Mouse (Mus musculus) layer of hippocampus, postnatal 10 days (tissue): ENCODE results near the gene 1700017B05Rik. TPM values are rescaled to one million over a fixed set of nuclear protein-coding genes. Genes with fewer than 3 reads are reported as not detected.

ENCODE experiments used
- DNase-seq, 2 experiments: peaks; one replicate each; pipeline ENCODE4 v3.0.0; 2021; ENCODE audit warnings: low spot score in 2 of 2
- total RNA-seq, 2 experiments: library from RNA; stranded (reverse); gene quantifications; 2 replicates each; pipeline ENCODE4 v1.2.3; 2021

1700017B05Rik gene
- total RNA-seq, 2 experiments from 2014 or later = 22.5 to 26.7 TPM

DNA sequence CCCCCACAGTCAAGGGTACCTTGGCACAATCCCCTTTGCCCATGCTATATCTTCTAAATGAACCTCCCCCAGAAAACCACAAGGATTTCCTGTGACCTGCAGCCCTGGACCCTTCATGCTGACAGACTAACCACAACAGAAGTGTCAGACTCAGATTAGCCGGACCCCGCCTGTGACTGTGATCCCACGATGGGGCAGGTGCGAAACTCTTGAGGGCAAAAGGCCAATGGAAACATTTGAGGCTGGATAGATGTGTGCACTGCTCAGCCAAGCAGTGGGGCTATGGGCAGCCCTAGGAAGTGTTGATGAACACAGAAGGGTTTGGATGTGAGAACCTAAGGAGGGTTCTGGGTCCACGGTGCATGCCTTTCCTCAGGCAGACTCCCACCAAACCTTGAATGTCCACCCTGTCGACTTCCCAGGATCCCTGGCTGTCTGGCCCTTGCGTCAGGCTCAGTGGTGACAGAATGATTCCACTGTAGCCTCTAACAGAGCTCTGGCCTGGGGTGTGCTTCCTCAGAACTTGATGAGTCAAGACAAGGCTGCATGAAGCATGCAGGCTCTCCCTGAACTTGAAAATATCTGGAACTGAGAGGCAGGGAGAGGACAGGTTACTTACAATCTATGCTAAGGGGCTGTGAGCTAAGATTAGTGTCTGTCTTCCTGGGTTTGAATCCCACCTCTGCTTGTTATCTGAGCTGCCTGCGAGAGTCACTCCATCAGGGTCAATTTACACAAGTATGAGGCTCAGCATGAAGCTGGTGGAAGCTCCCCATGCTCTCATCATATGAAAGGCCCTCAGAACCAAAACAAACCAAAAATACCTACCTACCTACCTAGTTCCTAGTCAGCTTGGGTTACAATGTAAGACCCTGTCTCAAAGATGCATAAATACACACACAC lies 10.7 kb upstream of the 1700017B05Rik start:
- peak in 1 of 2 experiments; percentile 4 for DNase-seq

DNA sequence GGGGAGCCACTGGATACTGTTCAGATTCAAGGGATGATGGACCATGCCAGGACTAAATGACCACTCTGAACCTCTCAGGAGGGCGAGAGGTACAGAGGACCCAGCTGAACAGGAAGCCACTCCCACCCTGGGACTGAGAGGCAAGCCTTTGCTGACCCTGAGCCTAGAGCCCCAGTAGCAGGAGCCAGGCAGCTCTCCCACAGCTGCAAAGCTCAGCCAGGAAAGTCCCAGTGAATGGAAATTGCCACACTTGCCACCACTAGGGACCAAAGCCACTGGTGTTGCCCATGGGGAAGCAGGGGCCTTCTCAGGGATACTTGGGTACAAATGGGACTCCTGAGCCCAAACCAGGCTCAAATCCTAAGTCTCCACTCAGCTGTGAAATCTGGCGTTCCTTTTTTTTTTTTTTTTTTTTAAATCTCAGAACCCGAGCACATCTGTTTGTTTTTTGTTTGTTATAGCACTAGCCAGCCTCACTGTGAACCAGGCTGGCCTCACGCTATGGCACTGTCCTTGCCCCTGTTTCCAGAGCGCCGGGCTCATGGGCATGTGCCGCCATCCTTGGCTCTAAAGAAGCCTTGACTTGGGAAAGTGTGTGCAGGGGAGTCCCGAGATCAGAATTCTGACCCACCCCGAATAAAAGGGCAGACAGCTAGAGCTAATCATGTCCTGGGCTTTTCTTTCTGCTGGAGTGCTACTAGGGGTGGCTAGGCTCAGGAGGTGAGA lies 9.6 kb upstream of the 1700017B05Rik start:
- peak in 1 of 2 experiments; percentile 7 for DNase-seq

DNA sequence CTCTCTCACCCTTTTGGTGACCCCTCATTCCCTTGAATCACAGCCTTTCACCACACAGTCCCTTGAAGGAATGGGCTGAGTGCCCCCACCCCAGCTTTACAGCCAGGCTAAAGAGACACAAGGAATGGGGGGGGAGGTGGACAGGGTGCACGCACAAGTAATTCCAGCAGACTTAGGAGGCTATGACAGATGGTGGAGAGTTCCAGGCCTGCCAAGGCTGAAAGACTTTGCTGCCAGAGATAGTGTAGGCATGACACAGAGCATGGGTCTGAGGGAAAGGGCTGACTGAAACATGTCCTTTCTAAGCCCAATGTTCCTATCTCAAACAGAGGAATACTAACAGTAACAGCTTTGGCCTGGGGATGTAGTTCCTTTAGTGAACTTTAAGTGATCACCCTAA lies 8.7 kb upstream of the 1700017B05Rik start:
- peak in 1 of 2 experiments; percentile 13 for DNase-seq

DNA sequence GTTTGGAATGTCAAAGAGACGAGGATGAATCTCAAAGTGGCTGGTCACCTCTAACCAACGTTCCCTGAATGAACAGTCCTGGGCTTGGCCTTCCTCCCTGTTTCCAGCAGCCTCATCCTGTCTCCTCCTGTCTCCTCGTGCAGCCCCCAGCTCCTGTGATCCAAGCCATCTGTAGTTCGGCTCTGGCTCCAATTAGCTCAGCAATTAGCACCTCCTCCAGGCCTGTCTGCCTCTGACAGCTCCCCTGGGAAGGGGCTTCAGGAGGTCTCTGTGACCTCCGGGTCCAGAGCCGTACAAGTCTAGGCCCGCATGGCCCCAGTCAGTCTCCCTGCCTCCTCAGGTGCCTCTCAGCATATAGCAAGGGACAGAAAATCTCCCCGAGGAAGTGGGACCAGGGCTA lies 8.0 kb upstream of the 1700017B05Rik start:
- DNase-seq = peak; percentile 49 to 63

DNA sequence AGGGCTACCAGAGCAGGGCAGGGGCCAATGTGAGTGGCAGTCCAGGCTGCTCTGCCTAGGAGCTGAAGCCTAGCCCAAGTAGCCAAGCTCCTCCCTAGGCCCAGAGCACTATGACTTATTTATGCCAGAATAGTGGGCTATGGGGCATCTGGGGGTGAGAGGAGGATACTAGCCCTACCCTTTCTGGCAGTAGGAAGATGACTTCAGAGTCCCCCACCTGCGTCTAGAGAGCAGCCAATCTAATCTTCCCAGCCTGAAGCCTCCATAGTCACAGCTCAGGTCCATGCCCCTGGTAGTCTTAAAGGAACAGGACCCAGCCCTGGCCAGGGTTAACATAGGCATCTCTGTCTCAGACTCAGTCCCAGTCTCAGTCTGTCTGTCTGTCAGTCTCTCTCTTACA lies 7.0 kb upstream of the 1700017B05Rik start:
- DNase-seq = no peak

DNA sequence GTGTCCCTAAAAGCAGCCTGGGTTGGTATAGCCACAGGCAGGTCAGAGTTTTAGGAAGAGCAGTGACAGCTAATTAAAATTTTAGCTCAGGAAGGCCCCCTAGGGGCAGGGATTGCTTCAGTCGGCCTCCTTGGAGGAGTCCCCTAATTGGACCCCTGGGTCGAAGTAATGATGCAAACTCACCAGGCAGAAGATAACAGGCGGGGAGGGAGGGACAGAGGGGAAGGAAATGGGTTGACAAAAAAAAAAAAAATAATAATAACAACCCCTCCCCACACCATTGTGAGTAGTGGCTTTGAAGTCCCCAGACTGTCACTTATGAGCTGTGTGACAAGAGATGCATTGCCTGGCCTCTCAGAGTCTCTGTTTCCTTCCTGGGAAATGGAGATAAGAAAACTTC lies 6.2 kb upstream of the 1700017B05Rik start:
- DNase-seq = no peak

DNA sequence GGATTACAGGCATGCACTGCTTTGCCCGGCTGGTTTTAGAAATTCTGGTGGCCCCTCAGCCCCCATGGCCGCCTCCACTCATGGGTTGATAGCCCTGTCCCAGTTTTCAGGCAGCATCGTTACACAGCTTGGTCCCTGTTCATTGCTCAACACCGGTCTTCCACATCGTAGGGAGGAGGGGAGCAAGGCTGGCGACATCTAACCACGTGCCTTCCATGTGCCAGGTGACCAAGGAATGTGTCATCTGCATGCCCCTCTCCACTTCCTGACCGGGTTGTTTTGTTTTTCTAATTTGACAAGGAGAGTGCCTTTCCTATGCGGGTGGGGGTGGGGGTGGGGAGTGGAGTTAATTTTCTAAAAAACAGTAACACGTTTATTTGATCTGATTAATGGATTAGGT lies 5.7 kb upstream of the 1700017B05Rik start:
- no peak for DNase-seq

DNA sequence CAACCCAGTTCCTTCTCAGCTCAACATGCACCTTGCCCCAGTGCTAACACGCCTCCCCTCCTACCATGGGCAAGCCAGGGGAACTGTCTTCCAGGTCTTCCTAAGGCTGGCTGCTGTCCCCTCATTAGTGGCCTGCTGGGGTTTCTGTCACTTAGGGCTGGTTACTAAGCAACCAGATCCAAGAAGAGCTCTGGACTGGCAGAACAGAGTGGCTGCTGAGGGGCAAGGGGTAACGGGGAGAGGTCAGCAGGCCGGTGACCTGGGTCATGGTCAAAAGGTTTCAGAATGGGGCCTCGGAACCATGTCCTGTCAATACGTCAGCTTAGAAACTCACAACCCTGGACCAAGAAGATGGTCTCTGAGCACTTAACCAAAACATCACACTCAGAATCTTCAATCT lies 5.0 kb upstream of the 1700017B05Rik start:
- no peak for DNase-seq

DNA sequence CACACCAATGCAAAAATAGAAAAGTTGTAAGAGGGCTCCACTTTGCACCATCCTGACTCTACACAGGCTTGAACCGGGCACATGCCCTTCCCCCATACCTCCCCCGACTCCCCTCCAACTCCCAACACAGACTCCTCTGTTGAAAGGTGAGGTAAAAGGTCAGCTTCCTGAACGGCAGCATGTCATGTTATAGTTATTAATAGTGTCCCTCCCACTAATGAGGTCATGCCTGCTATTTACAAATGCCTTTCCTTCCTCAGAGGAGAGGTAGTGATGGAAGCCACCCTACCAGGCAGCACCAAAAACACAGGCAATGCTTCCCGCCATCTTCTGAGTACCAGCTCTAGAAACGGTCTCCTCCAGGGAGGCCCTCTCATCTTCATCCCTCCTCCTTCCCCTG lies 2.7 kb upstream of the 1700017B05Rik start:
- DNase-seq = no peak

DNA sequence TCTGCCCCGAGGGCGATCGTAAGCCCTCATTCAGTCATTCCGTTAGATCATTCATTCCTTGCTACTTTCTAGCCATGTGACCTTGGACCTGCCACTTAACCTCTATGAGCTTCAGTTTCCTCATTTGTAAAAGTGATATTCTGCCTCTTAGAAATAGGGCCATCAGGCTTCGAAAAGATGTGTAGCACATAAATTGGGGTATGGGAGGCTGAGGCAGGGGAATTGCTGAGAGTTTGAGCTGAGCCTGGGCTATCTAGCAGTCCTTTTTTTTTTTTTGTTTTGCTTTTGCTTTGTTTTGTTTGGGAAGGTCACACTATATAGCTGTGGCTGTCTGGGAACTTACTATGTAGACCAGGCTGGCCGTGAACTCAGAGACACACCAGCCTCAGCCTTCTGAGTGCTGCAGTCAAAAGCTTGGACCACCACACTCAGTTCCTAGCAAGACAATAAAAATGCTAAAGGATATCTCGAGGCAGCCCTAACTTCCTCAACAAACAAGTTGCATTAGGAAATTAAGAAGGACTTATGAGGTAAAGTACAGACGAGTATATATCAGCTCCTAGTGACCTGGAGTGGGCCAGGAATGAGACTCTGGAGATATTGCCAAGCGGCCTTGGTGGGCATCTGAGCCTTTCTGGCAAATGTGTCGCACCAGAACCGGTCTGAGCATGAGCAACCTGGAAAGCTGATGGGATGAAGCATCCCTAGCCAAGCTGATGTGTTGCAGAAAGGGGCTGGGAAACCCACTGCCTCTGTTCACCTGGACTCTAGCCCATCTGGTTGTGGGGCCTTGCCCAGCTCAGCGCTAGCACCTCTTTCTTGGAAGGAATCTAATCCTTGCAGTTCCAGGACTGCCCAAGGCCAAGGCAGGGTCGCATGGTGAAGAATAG lies 628 bp upstream of the 1700017B05Rik start:
- DNase-seq = peak in 1 of 2 experiments; percentile 13

DNA sequence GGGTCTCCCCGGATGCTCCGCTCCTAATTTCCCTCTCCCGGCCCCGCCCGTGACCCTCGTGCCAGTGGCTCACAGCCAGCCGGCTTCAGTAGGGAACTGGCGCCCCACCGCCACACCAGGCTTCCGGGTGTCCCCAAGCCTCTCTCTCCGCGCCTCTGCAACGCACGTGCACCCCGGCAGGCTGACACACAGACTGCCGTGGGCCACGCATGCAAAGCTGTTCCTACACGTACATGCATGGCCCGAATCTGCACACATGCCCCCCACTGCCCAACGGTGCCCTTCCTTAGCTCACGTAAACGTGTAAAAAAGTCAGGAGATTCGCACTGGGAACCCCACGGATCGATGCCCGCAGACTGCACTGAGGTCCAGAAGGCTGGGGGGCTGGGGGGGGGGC lies 898 bp downstream of the 1700017B05Rik start:
- DNase-seq = peak; percentile 62 to 75

DNA sequence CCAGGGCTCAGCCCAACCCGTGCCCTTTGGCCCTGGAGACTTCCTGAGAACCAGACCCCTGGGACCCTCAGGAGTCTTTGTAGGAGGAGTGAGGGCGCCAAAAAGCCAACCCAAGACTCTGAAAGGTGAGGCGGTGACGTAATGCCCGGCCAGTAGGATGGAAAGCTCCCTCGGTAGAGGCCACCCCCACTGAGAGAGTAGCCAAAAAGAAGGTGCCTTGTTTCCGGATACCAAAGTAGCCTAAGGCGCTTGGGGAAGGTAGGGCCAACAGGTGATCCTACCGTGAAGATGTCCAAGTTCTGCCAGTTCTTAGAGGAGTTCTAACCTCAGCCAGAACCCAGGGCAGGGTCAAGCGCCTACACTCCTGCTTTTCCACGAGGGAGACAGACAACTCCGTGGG lies 1.5 kb downstream of the 1700017B05Rik start:
- DNase-seq = no peak

DNA sequence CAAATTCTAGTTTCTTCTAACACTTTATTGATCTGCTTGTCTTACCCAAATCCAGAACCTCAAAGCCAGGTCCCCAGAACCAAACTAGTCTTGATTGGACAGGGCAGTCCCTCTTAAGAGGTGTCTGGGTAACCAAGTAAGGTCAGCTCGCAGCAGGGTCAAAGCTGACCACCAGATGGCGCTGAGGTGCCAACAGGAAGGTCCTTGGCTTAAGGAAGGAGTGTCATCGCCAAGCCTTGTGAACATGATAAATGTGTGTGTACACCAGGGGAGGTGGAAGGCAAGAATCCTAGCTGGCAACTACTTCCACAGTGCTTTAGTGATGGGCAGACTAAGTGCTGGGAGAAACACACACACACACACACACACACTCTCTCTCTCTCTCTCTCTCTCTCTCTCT lies 2.7 kb downstream of the 1700017B05Rik start:
- peak; percentile 91 to 94 for DNase-seq

DNA sequence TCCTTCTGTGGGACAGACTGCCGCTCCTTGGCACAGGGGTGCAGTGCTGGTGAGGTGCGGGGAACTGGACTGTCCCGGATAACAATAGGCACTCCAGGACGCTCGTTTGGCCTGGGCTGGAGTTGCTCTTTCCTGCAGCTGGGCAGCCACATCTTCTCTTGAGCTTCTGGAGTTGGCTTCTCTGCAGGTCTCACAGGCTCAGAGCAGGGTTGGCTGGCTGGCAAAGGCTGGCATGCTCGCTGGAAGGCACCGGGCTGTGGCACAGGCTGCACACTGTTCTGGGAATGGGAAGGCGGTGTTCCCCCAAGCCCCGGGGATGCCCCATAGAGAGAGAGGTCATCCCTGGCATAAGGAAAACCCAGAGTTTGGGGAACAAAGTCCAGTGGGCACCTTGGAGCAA lies 4.8 kb downstream of the 1700017B05Rik start:
- peak in 1 of 2 experiments; percentile 58 for DNase-seq

DNA sequence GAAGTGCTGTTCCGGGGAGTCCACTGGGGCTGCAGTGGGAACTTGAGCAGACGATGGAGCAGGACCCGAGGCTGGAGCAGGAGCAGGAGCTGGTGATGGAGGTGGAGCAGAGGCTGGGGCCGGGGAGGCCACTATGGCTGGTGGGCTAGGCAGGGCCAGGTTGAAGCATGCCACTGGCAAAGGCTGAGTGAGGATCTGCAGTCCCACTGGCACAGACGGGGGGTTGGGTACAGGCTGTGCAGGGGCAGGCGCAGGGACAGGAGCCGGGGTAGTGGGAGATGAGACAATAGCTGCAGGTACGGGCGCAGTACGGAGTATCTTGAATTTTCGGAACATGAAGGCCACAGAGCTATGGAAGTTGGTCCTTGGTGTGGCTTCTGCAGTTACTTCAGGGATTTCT lies 5.6 kb downstream of the 1700017B05Rik start:
- DNase-seq = no peak

DNA sequence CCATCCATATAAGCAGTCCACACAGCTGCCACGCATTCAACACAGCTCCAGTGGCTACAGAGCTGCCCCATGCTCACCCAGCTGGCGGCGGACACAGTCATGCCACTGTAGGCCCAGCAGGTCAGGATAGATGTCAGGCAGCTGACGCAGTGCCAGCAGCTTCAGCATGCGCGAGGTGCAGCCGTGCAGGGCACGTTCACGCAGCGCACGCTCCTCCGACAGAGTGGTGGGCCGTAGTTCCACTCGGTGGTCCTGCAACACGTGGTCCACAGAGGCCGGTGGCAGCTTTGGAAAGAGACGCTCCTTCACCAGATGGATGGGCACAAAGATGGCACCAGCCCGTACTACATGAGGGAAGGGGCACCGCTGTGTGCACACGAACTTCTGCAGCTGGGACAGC lies 6.1 kb downstream of the 1700017B05Rik start:
- no peak for DNase-seq

DNA sequence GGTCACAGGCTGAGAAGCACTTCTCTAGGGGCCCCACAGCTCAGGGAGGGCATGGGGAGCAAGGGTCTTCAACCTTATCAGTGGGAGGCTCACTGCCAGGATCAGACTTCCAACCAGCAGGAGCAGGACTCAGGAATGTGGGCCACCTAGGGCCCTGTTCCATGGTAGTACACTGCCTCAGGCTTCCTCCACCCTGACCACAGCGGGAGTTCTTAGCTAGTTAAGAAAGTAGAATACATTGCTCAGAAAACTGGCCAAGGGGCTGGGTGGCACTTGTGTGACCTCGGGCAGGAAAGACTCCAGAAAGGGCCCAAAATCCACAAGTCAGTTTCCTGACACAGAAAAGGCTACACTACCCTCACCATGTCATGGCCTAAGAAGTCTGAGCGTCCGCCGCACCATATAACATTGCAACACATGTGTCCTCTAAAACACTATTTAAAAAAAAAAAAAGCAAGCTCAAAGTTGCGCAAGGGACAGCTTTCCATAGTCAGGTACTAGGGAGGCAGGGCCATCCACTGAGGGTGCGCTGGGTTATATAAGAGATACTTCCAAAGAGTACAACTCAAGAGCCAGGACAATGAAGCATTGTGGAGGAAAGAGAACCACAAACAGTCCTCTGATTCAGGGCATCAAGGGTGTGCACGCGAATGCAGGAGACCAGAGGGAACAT lies 7.5 kb downstream of the 1700017B05Rik start:
- DNase-seq = no peak

DNA sequence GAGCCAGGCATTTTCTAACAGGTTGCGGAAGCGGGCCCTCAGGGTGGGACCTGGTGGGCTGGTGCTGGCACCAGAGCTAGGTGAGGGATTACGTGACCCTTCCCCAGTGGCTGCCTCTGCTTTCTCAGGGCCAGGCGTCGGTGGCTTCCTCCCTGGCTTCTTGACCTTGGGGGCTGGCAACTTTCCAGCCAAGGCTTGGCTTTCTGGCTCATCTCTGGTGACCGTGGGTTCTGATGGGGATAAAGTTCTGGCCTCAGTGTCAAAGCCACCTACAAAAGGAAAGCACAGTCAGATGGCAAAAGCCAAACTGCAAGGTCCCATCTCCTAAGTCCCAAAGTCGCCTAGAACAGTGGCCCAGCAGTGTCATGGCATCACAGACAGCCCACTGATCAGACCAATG lies 8.4 kb downstream of the 1700017B05Rik start:
- no peak for DNase-seq

DNA sequence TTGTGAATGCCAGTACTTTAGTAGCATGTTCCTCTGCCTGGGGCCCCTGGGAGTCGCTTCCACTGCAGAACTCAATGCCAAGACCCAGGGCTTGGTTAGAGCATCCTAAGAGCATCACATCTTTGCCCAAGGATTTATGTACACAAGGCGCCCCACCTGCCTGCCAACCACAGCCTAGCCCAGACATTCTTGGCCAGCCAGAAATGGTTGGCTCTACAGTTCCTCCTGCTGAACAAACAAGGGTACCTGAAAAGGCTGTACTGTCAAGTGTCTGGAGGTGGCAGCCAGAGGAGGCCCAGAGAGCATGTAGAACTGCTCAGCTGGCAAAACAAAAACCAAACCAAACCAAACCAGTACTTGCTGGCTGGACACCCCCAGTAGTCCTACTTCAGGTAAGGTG lies 11.3 kb downstream of the 1700017B05Rik start:
- DNase-seq = no peak

DNA sequence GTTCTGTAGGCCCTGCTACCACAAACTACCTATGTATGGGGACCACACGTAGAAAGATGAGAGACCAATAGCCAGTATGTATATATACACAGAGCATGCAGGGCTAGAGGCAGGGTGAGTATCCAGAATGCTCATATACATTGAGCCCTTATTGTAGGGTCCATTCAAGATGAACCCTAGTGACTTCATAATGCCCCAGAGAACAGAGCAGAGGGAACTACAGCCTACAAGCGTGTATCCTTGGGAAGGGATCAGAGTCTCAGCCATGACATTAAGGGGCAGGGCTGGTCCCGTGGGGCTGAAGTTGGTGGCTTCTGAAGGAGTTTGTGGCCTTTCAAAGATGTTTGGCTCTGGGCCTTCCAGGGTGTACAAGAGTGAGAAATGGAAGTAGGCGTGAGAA lies 12.4 kb downstream of the 1700017B05Rik start:
- no peak for DNase-seq
